Mouse (Mus musculus) lung, embryonic 16.5 days (tissue): ENCODE data around the gene Serpina16. TPM values are rescaled to one million over a fixed set of nuclear protein-coding genes. Genes with fewer than 3 reads are reported as not detected.
"Not testable (repeated sequence)": the region's sequence is repeated elsewhere in the genome, so short reads cannot be mapped to it uniquely, and the experiment has no call there.

Experiments
- ATAC-seq: fragments of 200-750 bp; cut with Nextera tagmentation; 2 replicates; pipeline ENCODE4 v1.8.0; 2017; ENCODE audit warnings: low read depth, mild to moderate bottlenecking, moderate library complexity
- H3K27ac ChIP-seq: fragments of 300-500 bp; sonication (generic); 2 replicates; pipeline ENCODE4 v1.5.1; 2014; ENCODE audit warnings: mild to moderate bottlenecking, control low read depth, low read length
- H3K27me3 ChIP-seq: fragments of 300-500 bp; sonication (generic); 2 replicates; pipeline ENCODE4 v1.6.1; 2014; ENCODE audit warnings: low read depth, low read length, mixed read lengths; ENCODE audit not compliant: control insufficient read depth, insufficient read depth
- H3K36me3 ChIP-seq: fragments of 300-500 bp; sonication (generic); 2 replicates; pipeline ENCODE4 v1.6.1; 2014; ENCODE audit warnings: low read length; ENCODE audit not compliant: control insufficient read depth, insufficient read depth
- H3K4me1 ChIP-seq: fragments of 300-500 bp; sonication (generic); replicated peaks from 2 replicates; pipeline ENCODE4 v1.6.1; 2014; ENCODE audit warnings: low read length, mixed read lengths; ENCODE audit not compliant: control insufficient read depth, insufficient read depth
- H3K4me2 ChIP-seq: fragments of 300-500 bp; sonication (generic); 2 replicates; pipeline ENCODE4 v1.6.1; 2014; ENCODE audit warnings: low read depth, low read length, control low read depth
- H3K4me3 ChIP-seq: fragments of 300-500 bp; sonication (generic); 2 replicates; pipeline ENCODE4 v1.5.1; 2014; ENCODE audit warnings: mild to moderate bottlenecking, low read length, control low read depth
- H3K9ac ChIP-seq: fragments of 300-500 bp; sonication (generic); 2 replicates; pipeline ENCODE4 v1.6.1; 2014; ENCODE audit warnings: low read length, control low read depth
- H3K9me3 ChIP-seq: fragments of 300-500 bp; sonication (generic); 2 replicates; pipeline ENCODE4 v1.6.1; 2016; ENCODE audit warnings: low read length; ENCODE audit not compliant: control insufficient read depth
- WGBS: fragments of 180-500 bp; shearing (Covaris S2); extraction: QIAGEN DNeasy Blood & Tissue Kit; methylation state at CpG from one replicate; pipeline ENCODE4 v1.1.7; 2014; 5-methylcytosine and 5-hydroxymethylcytosine counted together
- polyA plus RNA-seq: library from polyadenylated mRNA; unstranded; fragments of >200 nt; fragmentation: Nextera tagmentation; extraction: Ambion mirVana; gene quantifications from 2 replicates; pipeline ENCODE4 v1.2.1, GENCODE M21; 2015

Gene Serpina16
- polyA plus RNA-seq, 1 experiment from 2014 or later, result not detected

DNA sequence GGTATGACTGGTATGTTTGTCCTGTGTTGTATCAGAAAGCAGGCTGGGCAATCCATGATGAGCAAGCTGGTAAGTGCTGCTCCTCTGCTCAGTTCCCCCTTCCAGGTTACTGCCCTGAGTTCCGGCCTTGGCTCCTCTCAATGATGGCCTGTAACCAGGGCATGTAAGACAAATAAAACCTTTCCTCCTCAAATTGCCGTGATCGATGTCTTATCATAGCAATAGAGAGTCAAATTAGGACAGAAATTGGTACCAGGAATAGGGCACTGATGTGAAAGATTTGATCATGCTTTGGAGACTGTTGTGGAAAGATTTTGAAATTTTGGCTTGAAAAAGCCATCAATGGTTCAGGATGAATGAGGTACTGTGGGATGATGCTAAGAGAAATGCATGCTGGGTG, 10.7 kb downstream of the Serpina16 start:
- Histone ChIP-seq H3K4me2 (no peak overlapping the region), H3K9ac (no peak overlapping the region), H3K9me3 (no peaks in the 10 kb centered on the region), H3K36me3 (no peaks in the 10 kb centered on the region), H3K4me3 (no peak overlapping the region), H3K27ac (no peak overlapping the region), H3K4me1 (peaks cover 5% of the 10 kb centered on the region), H3K27me3 (no peaks in the 10 kb centered on the region)
- no peak for ATAC-seq
- WGBS, result 83% methylated on average over 3 of the region's 3 CpGs

DNA sequence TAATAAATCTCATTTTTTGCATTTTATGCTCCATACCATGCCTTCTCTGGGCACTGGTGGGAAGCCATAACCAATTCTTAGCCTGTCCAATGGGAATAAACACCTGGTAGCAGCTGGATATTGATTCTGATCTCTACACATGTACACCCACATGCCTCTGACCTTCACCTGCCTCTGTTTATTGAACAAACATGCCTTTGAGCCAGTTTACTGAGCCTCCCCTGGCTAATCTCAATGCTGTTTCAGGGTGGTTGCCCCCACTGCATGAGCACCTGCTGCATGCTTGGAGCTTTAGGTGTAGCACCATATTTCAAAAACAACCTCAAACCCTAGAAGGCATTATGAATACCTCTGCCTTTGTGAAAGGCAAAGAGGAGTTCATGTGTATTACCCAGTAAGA, 13.9 kb downstream of the Serpina16 start:
- H3K4me2 ChIP-seq, H3K27me3 ChIP-seq, H3K36me3 ChIP-seq, ATAC-seq, H3K27ac ChIP-seq, H3K4me3 ChIP-seq, H3K9me3 ChIP-seq, H3K4me1 ChIP-seq, H3K9ac ChIP-seq: not testable (repeated sequence)

DNA sequence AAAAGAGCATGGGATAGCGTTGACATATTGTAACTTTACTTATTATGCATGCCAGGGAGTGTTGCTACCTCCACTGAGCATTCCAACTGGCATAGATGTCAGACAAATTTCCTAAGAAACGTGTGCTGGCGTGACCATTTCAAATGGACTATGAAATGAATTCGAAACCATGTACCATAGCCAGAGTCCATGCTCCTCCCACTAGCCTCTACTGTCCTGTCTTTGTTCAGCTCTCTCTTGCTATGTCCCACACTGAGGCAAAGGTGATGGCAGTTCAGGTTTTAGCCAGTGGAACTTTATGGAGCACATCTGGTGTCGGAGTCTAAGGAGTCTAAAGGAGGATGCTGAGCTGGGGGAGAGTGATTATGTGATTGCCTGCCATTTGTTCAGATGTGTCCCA, 15.9 kb downstream of the Serpina16 start:
- Histone ChIP-seq H3K27me3 (no peaks in the 10 kb centered on the region), H3K9me3 (no peaks in the 10 kb centered on the region), H3K27ac (no peak overlapping the region), H3K4me2 (no peak overlapping the region), H3K36me3 (no peaks in the 10 kb centered on the region), H3K9ac (no peak overlapping the region), H3K4me3 (no peak overlapping the region), H3K4me1 (no peaks in the 10 kb centered on the region)
- 86% methylated on average over 5 of the region's 5 CpGs for WGBS
- no peak for ATAC-seq

DNA sequence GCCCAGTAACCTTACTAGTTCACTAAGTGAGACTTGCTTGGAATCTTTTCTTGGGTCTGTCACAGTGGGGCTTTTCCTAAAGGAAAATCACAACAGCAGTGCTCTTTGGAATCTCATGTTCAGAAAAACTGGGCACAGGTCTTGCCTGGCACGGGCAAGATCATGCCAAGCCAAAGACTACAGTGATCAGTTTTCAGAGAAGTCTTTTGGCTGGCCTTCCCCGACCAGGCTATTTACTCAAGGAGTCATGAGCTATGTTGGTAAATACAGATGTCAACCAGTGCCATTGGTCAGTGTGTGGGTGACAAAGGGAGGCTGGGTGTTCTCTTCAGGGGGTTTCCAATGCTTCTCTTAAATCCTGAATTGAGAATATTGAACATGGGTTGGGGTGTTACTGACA, 16.8 kb downstream of the Serpina16 start:
- no peaks in the 10 kb centered on the region for H3K36me3 ChIP-seq
- H3K4me3 ChIP-seq, result no peak overlapping the region
- no peaks in the 10 kb centered on the region for H3K27me3 ChIP-seq
- no peak overlapping the region for H3K27ac ChIP-seq
- no peak overlapping the region for H3K4me2 ChIP-seq
- H3K9me3 ChIP-seq, result no peaks in the 10 kb centered on the region
- ATAC-seq, result no peak
- no peak overlapping the region for H3K9ac ChIP-seq
- no peaks in the 10 kb centered on the region for H3K4me1 ChIP-seq
- WGBS, result 55% methylated on average over 2 of the region's 2 CpGs

DNA sequence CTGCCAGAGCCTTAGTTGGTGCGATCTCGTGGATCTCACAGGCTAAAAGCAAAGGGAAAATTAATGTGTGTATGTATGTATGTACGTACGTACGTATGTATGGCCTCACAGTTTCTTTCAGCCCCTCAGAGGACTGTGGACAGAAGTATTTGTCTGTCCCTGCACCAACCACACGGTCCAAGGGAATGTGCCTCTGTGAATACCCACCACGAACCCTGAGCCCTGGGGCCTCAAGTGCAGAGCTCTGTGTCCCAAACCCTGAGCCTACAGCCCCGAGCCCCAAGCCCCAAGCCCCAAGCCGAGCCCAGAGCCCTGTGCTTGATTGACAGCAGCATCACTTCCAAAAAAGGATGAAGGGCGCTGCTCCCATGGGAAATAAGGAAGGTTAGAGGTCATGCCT, 17.9 kb downstream of the Serpina16 start:
- Histone ChIP-seq H3K4me2 (no peak overlapping the region), H3K9me3 (no peaks in the 10 kb centered on the region), H3K27ac (no peak overlapping the region), H3K4me1 (no peaks in the 10 kb centered on the region), H3K27me3 (no peaks in the 10 kb centered on the region), H3K36me3 (no peaks in the 10 kb centered on the region), H3K9ac (no peak overlapping the region), H3K4me3 (no peak overlapping the region)
- WGBS, result 74% methylated on average over 10 of the region's 10 CpGs
- no peak for ATAC-seq

DNA sequence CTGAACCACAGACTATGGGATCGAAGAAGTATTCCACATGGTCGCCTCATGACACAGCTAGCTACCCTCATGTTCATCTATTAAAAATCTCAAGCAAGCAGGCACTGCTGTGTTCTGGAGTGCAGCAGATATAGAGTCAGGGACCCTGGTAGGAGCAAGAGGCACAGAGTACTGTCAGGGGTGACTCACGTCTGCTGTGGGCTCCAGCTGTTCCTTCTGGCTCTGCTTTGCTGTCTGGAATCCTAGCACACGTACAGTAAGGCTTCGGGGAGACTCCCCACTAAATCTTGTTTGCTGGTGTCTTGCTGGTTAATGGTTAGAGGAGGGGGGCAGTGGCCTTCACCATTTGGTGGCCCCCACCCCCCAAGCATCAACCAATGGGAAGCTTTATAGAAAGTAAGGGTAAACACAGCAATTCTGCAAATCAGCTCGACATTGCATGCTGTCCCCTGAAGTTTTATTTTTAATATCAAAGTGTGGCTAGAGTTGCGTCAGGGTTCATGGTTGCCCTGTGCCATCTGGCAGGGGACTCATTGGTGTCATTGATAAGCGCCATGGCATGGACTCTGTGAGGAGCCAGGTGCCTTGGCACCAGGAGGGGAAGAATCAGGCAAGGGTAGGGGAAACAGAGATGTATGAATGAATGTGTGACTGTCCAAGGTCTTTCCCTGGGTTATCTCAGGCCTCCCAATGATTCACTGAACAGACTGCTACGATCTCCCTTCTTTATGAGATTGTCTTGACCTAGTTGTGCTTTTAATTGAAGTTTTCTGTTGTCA, 18.9 kb downstream of the Serpina16 start, which contains the start of gene Serpina6:
Serpina6 (minus strand) TSS at position 365 of the 779 bp plus-strand sequence.
- H3K4me2 ChIP-seq, result no peak within 1 kb of the TSS
- no peak within 1 kb of the TSS for H3K27ac ChIP-seq
- H3K4me3 ChIP-seq, result no peak within 1 kb of the TSS
- H3K9me3 ChIP-seq, result no peaks in the 10 kb centered on the region
- ATAC-seq, result no peak
- no peaks in the 10 kb centered on the region for H3K27me3 ChIP-seq
- H3K36me3 ChIP-seq, result no peaks in the 10 kb centered on the region
- no peaks in the 10 kb centered on the region for H3K4me1 ChIP-seq
- H3K9ac ChIP-seq, result no peak within 1 kb of the TSS
- 66% methylated on average over 9 of the region's 9 CpGs for WGBS

- WGBS, result 47% methylated on average over 7 of the region's 7 CpGs
- Histone ChIP-seq H3K9me3 (no peaks in the 10 kb centered on the region), H3K4me2 (no peak overlapping the region), H3K4me3 (no peak overlapping the region), H3K27ac (no peak overlapping the region; the same call in 1 of the 2 replicates), H3K4me1 (no peaks in the 10 kb centered on the region), H3K27me3 (no peaks in the 10 kb centered on the region), H3K36me3 (no peaks in the 10 kb centered on the region), H3K9ac (no peak overlapping the region)
- peak; percentile 75 for ATAC-seq
These were observed 20.6 kb downstream of the Serpina16 start for GRCm38 (mm10) chr12:103655123-103656044.

GRCm38 (mm10) chr12:103653836-103654235, 22.1 kb downstream of the Serpina16 start:
- Histone ChIP-seq H3K27ac (no peak overlapping the region), H3K4me2 (no peak overlapping the region), H3K4me3 (no peak overlapping the region), H3K9me3 (no peaks in the 10 kb centered on the region), H3K9ac (no peak overlapping the region), H3K4me1 (no peaks in the 10 kb centered on the region), H3K36me3 (no peaks in the 10 kb centered on the region), H3K27me3 (no peaks in the 10 kb centered on the region)
- WGBS, result 95% methylated on average over 2 of the region's 2 CpGs
- ATAC-seq, result no peak

GRCm38 (mm10) chr12:103646314-103646713, 29.6 kb downstream of the Serpina16 start:
- H3K27ac ChIP-seq, result no peak overlapping the region
- H3K4me1 ChIP-seq, result no peaks in the 10 kb centered on the region
- H3K4me3 ChIP-seq, result no peak overlapping the region
- no peaks in the 10 kb centered on the region for H3K36me3 ChIP-seq
- ATAC-seq, result no peak
- no peaks in the 10 kb centered on the region for H3K27me3 ChIP-seq
- H3K9ac ChIP-seq, result no peak overlapping the region
- 71% methylated on average over 2 of the region's 2 CpGs for WGBS
- H3K9me3 ChIP-seq, result no peaks in the 10 kb centered on the region
- H3K4me2 ChIP-seq, result no peak overlapping the region
